Mouse (Mus musculus) brain, embryonic 18.5 days (tissue): ENCODE data around the gene Axin2.
"Not testable (repeated sequence)": the region's sequence is repeated elsewhere in the genome, so short reads cannot be mapped to it uniquely, and the experiment has no call there.

Experiments
- DNase-seq: peaks from one replicate; pipeline ENCODE4 v3.0.0-alpha.2; 2012; ENCODE audit warnings: low read depth, low spot score

Gene Axin2

GRCm38 (mm10) chr11:108920158-108920635 is at the start of gene Axin2:
Axin2 (plus strand) TSS chr11:108920349.
- peak; percentile 80 for DNase-seq

DNA sequence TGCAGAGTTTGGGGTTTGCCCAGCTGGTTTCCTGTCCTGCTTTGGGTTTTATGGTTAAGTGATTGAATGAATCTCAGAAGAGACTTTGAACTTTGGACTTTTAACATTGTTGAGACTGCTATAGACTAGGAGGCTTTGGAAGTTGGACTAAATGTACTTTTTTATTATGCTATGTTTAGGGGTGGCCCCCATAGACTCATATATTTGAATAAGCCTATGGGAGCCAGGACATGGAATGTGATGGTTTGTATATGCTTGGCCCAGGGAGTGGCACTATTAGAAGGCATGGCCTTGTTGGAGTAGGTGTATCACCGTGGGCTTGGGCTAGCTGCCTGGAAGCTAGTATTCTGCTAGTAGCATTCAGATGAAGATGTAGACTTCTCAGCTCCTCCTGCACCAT is 48.9 kb upstream of the Axin2 start:
- DNase-seq = not testable (repeated sequence)

- DNase-seq = no peak
These were observed 48.4 kb upstream of the Axin2 start for GRCm38 (mm10) chr11:108871748-108872147.

- DNase-seq = no peak
These were observed 43.4 kb upstream of the Axin2 start for GRCm38 (mm10) chr11:108876633-108877205.

DNA sequence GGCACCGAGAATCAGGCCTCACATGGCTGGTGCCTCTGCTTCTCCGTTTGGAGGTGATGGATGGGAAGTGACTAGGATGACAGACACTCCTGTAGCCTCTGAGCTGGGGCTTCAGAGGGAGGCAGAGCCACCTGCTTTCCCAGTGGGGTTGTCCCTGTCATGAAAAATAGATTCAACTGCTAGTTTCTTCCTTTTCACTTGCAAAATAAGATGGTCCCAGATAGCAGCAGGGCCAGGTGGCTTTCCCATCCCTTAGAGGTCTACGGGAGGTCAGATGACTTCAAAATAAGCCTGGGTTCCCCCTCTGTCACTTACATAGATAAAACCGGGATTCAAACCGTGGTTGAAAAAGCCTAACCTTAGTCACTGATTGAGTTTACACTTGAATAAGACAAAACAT is 42.6 kb upstream of the Axin2 start:
- no peak for DNase-seq

- DNase-seq = no peak
These were observed 39.6 kb upstream of the Axin2 start for GRCm38 (mm10) chr11:108880546-108880945.

DNA sequence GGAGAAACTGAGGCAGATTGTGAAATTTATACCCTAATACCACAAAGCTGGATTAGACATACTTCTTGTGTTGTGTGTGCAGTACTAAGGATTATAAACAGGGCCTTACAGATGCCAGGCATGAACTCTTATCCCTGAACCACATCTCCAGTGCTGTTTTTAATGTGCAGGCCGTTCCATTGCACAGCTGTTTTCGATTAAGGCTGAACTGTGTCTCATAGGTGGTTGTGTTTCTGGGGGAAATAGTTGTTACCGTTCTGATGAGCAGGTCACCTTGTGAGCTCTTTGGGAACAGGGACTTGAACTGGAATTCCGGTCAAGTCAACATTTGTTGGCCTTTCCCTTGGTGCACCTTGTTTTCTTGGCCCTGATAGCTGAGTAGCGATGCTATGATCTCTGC is 38.5 kb upstream of the Axin2 start:
- no peak for DNase-seq

- DNase-seq = no peak
These were observed 34.8 kb upstream of the Axin2 start for GRCm38 (mm10) chr11:108885276-108885896.

GRCm38 (mm10) chr11:108886060-108886459 is 34.1 kb upstream of the Axin2 start:
- DNase-seq = no peak

GRCm38 (mm10) chr11:108889121-108889520 is 31.0 kb upstream of the Axin2 start:
- no peak for DNase-seq

GRCm38 (mm10) chr11:108890544-108890943 is 29.6 kb upstream of the Axin2 start:
- no peak for DNase-seq

DNA sequence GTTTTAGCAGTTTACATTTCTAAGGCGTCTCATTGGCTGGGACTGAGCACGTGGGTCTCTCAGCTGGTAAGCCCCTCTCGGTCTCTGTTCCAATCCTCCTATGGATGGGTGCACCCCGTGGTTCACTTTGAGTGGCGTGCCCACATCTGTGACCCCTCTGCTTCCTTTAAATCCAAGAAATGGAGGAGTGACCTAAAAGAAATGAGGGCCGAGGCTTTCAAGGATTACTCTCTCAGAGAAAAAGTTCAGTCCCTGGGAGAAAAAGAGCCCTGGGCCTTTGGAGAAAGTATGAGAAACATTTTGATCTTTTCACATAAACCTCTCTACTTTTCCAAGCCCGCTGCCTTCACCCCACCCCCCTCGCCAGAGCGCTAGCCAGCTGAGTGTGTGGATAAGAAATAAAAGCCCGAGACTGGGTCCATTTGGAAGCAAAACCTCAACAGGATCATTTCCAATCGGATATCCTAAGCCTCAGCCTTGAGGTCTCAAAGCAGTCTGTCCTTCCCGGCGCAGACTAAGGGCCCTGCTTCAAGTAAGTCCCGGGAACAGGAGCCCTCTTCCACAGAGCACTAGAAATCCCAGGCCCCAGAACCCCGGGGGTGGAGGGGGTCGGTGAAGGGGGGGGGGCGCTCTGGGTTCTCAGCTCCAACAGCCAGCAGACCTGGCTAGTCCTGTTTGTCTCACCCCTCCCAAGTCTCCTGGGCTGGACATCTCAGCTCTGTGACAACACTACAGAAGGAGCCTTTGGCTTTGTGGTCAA is 28.9 kb upstream of the Axin2 start:
- no peak for DNase-seq

- DNase-seq = no peak
These were observed 28.2 kb upstream of the Axin2 start for GRCm38 (mm10) chr11:108891871-108892380.

- DNase-seq = no peak
These were observed 27.7 kb upstream of the Axin2 start for GRCm38 (mm10) chr11:108892406-108892805.

- no peak for DNase-seq
These were observed 26.8 kb upstream of the Axin2 start for GRCm38 (mm10) chr11:108893232-108893790.

DNA sequence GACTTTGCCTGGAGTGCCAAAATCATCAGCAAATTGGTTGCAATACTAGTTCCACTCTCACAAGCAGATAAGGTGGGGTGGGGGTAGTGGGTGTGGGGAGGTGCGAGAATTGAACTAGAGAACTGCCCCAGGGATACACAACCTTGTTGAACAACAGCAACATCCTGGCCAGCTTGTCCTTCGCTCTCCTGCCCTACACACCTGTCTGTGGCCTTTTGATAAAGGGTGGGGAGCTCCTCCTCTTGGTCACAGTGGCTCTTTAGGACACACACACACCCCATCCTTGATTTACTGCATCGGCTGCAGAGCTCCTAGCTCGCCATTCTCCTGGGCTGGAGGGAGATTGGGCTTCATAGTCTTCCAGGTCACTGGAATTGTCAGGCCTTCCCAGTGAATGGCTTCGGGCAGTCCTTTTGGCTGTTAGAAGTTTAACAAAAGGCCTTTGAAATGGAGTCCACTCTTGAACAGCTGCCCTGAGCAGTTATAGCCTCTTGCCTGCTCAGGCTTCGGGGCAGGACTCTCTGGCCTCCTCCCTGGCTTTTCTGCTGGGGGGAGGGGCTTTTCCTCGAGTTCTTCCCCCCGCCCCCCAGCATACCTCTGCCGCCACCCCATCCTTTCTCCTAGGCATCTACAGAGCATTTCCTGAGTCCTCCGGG is 26.2 kb upstream of the Axin2 start:
- DNase-seq = no peak

GRCm38 (mm10) chr11:108897034-108897433 is 23.1 kb upstream of the Axin2 start:
- DNase-seq = no peak

- no peak for DNase-seq
These were observed 22.1 kb upstream of the Axin2 start for GRCm38 (mm10) chr11:108898063-108898462.

GRCm38 (mm10) chr11:108898483-108898882 is 21.7 kb upstream of the Axin2 start:
- no peak for DNase-seq

DNA sequence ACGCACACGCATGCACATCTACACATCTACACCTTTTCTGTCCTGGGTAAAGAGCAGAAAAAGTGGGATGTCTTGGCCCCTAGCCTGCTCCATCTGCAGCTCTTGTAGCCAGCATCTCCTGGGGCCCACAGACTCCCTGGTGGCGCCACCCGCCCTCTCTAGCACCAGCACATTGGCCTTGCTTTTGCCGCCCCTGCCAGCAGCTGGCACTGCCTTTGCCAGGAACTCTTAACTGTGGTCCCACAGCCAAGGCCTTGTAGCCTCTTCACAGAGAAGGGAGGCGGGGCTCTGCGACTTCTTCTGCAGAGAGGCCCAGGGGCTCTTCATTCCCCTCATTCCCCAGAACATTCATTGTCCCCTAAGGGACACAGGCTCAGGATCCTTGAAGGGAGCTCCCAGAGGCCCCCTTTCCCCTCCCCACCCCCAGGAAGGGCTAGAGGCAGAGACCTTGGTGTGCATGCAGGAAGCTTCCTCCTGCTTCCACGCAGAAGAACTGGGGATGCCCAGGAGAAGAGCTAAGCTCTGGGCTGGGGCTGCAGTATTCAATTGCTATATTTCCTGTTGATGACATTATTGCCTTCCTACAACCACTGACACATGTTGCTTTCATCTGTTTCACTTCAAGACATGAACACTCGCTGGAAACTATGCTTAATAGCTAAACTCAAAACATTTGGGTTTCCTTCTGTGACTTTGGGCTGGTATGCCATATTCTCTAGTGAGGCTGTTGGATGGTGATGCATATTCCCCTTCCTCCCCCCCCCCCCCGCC is 19.2 kb upstream of the Axin2 start:
- no peak for DNase-seq

- no peak for DNase-seq
These were observed 18.5 kb upstream of the Axin2 start for GRCm38 (mm10) chr11:108901670-108902069.
